Mouse (Mus musculus): Measurements from ENCODE around the gene Lrba. TPM values are rescaled to one million over a fixed set of nuclear protein-coding genes. Genes with fewer than 3 reads are reported as not detected.

Gene Lrba
- polyA plus RNA-seq, 1 experiment from 2014 or later = 6.0 TPM

DNA sequence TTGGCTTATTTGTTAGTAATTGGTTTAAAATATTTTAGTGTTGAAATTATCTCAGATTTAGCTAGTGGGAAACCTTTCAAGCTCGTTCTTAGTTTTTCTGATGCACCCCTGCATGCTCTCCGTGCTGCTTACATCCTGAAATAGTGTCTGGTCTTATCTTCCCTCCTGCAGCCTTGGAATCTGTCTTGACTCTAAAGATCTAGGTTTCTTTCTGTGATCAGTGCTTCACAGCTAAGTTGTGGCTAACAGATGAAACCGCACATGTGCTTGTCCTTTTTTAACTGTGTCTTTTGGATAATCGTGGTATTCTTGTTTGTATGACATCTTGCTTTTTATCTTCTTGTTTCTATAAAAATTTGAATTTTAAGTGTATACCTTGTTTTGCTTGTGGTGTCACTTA lies 342.8 kb downstream of the Lrba start:
- ATAC-seq (ENCODE audit: low FRiP score, low TSS enrichment) = no peak
- Histone ChIP-seq H3K9ac (replicated peaks; ENCODE audit: low read length) (no peak overlapping the region), H3K27me3 (ENCODE audit: insufficient read depth, low read length) (no peaks in the 10 kb centered on the region), H3K27ac (ENCODE audit: low read length) (no peak overlapping the region), H3K36me3 (ENCODE audit: insufficient read depth, low read length) (no peaks in the 10 kb centered on the region), H3K9me3 (ENCODE audit: low read length) (no peaks in the 10 kb centered on the region), H3K4me2 (replicated peaks; ENCODE audit: low read depth, low read length) (no peak overlapping the region), H3K4me1 (ENCODE audit: insufficient read depth, low read length) (no peaks in the 10 kb centered on the region), H3K4me3 (ENCODE audit: low read length) (no peak overlapping the region)
- WGBS = 78% methylated on average over 4 of the region's 4 CpGs

DNA sequence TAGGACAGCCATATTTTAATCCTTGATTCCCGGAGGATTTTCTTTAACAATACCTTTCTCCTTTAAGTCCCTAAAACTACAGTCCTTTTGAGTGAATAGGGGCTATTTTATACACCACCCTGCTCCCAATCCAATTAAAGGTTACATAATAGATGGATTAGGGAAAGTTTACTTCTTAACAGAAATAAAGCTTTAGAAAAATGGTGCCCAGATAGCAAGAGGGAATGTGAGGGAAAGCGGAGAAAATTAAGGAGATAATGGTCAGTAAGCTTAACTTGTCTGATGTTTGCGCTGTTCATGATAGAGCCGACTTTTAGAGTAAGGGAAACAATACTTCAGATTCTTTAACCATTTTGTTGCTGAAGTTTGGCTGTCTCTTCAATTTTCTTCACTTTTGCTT lies 347.0 kb downstream of the Lrba start:
- no peaks in the 10 kb centered on the region for H3K9me3 ChIP-seq (ENCODE audit: low read length)
- no peak overlapping the region for H3K27ac ChIP-seq (ENCODE audit: low read length)
- no peaks in the 10 kb centered on the region for H3K36me3 ChIP-seq (ENCODE audit: insufficient read depth, low read length)
- no peak for ATAC-seq (ENCODE audit: low FRiP score, low TSS enrichment)
- H3K4me1 ChIP-seq (ENCODE audit: insufficient read depth, low read length) = no peaks in the 10 kb centered on the region
- no peak overlapping the region for H3K4me3 ChIP-seq (ENCODE audit: low read length)
- WGBS = 59% methylated on average over 4 of the region's 4 CpGs
- H3K27me3 ChIP-seq (ENCODE audit: insufficient read depth, low read length) = no peaks in the 10 kb centered on the region
- H3K9ac ChIP-seq (replicated peaks; ENCODE audit: low read length) = no peak overlapping the region
- no peak overlapping the region for H3K4me2 ChIP-seq (replicated peaks; ENCODE audit: low read depth, low read length)

DNA sequence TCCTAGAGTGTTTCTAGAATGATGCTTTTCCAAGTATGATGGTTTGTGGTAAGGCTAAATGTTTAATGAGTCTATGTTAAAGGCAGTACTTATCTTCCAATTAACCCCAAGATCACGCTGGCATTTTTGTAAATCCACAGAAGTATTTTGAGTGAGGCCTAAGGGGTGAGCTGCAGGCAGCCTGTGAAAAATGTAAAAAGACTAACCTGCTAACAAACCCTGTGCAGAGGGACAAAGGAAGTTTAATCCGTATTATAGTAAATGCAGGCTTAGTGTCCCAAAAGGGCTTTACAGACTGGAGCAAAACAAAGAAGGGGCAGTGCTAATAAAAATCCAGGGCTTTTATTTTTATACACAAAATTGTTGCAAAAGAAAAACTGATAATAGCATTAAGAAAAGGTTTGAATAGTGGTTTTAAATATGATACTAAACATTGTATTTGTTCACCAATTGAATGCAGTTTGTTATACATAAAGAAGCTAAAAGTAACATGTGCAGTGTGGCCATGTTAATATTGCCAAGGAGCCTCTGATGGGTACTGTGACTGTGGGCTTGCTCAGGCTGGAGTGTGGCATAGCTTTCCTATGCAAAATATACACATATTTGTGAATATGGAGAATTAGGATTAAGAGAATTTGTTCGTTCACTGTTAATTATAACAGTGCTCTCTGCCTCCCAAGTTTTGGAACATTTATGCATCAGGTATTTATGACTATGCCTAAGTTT lies 348.2 kb downstream of the Lrba start:
- no peaks in the 10 kb centered on the region for H3K27me3 ChIP-seq (ENCODE audit: insufficient read depth, low read length)
- H3K27ac ChIP-seq (ENCODE audit: low read length) = no peak overlapping the region
- H3K4me2 ChIP-seq (replicated peaks; ENCODE audit: low read depth, low read length) = no peak overlapping the region
- H3K36me3 ChIP-seq (ENCODE audit: insufficient read depth, low read length) = no peaks in the 10 kb centered on the region
- no peaks in the 10 kb centered on the region for H3K9me3 ChIP-seq (ENCODE audit: low read length)
- no peak for ATAC-seq (ENCODE audit: low FRiP score, low TSS enrichment)
- no peaks in the 10 kb centered on the region for H3K4me1 ChIP-seq (ENCODE audit: insufficient read depth, low read length)
- 64% methylated on average over 3 of the region's 3 CpGs for WGBS
- no peak overlapping the region for H3K4me3 ChIP-seq (ENCODE audit: low read length)
- H3K9ac ChIP-seq (replicated peaks; ENCODE audit: low read length) = no peak overlapping the region

DNA sequence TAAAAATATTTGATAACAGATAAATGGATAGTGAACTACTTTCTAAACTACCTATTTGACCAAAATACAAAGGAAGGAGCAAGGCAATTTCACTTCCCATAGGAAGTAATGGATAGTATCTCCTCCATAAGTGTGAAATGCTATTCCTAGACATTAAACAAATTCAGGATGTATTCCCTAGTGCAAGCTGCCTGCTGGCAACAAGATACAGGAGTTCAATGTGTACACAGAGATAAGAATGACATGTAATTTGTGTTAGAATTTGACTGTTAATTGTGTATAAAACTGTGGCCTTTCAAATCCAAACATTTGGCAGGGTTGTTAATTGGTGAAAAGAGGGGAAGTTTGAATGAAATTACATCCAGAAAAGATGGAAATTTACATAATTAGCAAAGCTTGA lies 350.8 kb downstream of the Lrba start:
- no peak overlapping the region for H3K9ac ChIP-seq (replicated peaks; ENCODE audit: low read length)
- no peaks in the 10 kb centered on the region for H3K9me3 ChIP-seq (ENCODE audit: low read length)
- H3K4me2 ChIP-seq (replicated peaks; ENCODE audit: low read depth, low read length) = no peak overlapping the region
- no peaks in the 10 kb centered on the region for H3K4me1 ChIP-seq (ENCODE audit: insufficient read depth, low read length)
- no peak for ATAC-seq (ENCODE audit: low FRiP score, low TSS enrichment)
- no peak overlapping the region for H3K27ac ChIP-seq (ENCODE audit: low read length)
- H3K36me3 ChIP-seq (ENCODE audit: insufficient read depth, low read length) = no peaks in the 10 kb centered on the region
- no peak overlapping the region for H3K4me3 ChIP-seq (ENCODE audit: low read length)
- no peaks in the 10 kb centered on the region for H3K27me3 ChIP-seq (ENCODE audit: insufficient read depth, low read length)

DNA sequence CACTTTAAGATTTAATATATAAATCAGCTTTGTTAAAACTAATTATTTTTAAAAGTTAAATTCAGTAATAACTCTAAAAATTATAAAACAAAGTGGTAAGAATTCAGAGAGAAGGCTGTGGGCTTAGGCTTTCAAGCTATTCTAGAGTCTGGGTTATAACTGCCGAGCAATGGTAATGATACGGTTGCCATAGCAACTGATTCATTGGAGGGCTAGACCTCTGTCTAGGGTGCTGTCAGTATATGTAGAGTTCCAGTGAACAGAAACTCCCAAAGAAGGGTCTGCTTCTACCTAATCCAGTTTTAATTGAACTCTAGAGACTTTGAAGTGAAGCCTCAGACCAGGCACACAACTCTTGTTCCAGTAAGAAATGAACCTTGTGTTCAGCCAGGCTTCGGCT lies 377.8 kb downstream of the Lrba start:
- H3K4me1 ChIP-seq (ENCODE audit: insufficient read depth, low read length) = no peaks in the 10 kb centered on the region

DNA sequence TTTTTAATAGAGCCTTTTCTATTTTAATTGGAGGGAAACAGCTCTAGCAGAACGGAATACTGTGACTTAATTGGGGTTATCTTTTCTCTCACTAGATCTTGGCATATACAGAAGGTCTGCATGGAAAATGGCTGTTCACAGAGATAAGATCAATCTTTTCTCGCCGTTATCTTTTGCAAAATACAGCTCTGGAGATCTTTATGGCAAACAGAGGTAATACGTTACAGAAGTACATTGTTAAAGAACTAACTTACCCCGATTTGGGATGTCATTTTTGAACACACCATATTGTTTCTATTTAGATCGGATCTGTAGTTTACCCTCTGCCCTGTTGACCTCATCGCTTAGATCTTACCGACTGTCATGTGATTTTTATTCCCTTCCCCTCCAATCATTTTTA lies 381.3 kb downstream of the Lrba start:
- Histone ChIP-seq H3K9ac (replicated peaks; ENCODE audit: low read length) (no peak overlapping the region), H3K36me3 (ENCODE audit: insufficient read depth, low read length) (no peaks in the 10 kb centered on the region), H3K4me3 (ENCODE audit: low read length) (no peak overlapping the region), H3K4me2 (replicated peaks; ENCODE audit: low read depth, low read length) (no peak overlapping the region), H3K27me3 (ENCODE audit: insufficient read depth, low read length) (no peaks in the 10 kb centered on the region), H3K27ac (ENCODE audit: low read length) (no peak overlapping the region), H3K9me3 (ENCODE audit: low read length) (no peaks in the 10 kb centered on the region), H3K4me1 (ENCODE audit: insufficient read depth, low read length) (no peaks in the 10 kb centered on the region)
- 82% methylated on average over 8 of the region's 8 CpGs for WGBS
- no peak for ATAC-seq (ENCODE audit: low FRiP score, low TSS enrichment)

More for the DNA sequence above, 377.8 kb downstream of the Lrba start:
- no peak overlapping the region for H3K9ac ChIP-seq (replicated peaks; ENCODE audit: low read length)
- WGBS = 80% methylated on average over 3 of the region's 3 CpGs
- no peaks in the 10 kb centered on the region for H3K36me3 ChIP-seq (ENCODE audit: insufficient read depth, low read length)
- no peak overlapping the region for H3K27ac ChIP-seq (ENCODE audit: low read length)
- no peak for ATAC-seq (ENCODE audit: low FRiP score, low TSS enrichment)
- no peaks in the 10 kb centered on the region for H3K27me3 ChIP-seq (ENCODE audit: insufficient read depth, low read length)
- no peaks in the 10 kb centered on the region for H3K9me3 ChIP-seq (ENCODE audit: low read length)
- H3K4me3 ChIP-seq (ENCODE audit: low read length) = no peak overlapping the region
- H3K4me2 ChIP-seq (replicated peaks; ENCODE audit: low read depth, low read length) = no peak overlapping the region

DNA sequence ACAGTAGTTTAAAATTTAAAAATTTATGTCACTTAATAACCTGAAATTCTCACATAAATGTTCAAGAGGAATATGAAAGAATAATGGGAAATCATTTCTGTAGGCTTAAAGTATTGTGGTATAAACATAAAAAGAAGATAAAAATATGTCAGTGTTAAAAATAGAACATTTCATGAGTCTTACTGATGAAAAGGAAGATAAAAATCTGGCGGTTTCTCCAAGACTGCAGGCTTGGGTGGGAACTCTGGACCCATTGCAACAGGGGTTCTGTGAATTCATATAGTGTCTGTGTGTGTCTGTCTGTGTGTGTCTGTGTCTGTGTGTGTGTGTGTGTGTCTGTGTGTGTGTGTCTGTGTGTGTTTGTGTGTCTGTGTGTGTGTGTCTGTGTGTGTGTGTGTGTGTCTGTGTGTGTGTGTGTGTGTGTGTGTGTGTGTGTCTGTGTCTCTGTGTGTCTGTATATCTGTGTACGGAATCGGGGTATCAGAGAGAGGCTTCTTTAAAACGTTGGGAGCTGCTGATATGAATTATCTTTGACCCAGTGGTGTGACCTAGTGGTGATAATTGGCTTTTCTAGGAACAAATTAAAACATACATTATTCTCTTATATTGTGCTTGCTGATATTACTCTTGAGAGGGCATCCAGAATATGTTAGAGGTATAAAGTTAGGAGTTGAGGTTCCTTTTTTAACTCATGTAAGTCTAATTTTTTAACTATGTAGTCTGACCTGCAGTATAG lies 402.7 kb downstream of the Lrba start:
- no peak overlapping the region for H3K27ac ChIP-seq (ENCODE audit: low read length)
- no peak overlapping the region for H3K4me2 ChIP-seq (replicated peaks; ENCODE audit: low read depth, low read length)
- H3K9me3 ChIP-seq (ENCODE audit: low read length) = no peaks in the 10 kb centered on the region
- H3K27me3 ChIP-seq (ENCODE audit: insufficient read depth, low read length) = no peaks in the 10 kb centered on the region
- H3K9ac ChIP-seq (replicated peaks; ENCODE audit: low read length) = no peak overlapping the region
- WGBS = 77% methylated on average over 4 of the region's 4 CpGs
- no peak overlapping the region for H3K4me3 ChIP-seq (ENCODE audit: low read length)
- ATAC-seq (ENCODE audit: low FRiP score, low TSS enrichment) = no peak
- H3K36me3 ChIP-seq (ENCODE audit: insufficient read depth, low read length) = no peaks in the 10 kb centered on the region
- no peaks in the 10 kb centered on the region for H3K4me1 ChIP-seq (ENCODE audit: insufficient read depth, low read length)

DNA sequence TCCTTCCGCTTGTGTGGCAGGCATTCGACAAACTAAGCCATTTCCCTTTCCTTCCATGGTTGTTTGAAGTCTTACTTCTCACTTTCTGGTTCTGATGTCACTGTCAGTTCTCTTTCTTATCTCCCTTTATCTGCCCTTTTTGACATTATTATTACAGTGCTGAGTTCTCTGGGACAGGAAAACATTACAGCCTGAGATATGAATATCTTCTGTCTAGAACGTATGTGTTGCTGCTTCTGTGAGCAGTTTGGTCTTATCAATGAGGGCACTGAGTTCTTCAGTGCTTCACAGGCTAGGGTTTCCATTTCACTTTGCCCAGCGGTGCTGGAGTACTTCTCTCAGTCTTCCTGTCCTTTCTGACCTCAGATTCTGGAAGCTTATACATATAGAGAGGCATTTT lies 404.9 kb downstream of the Lrba start:
- Histone ChIP-seq H3K4me1 (ENCODE audit: insufficient read depth, low read length) (no peaks in the 10 kb centered on the region), H3K36me3 (ENCODE audit: insufficient read depth, low read length) (no peaks in the 10 kb centered on the region), H3K27ac (ENCODE audit: low read length) (no peak overlapping the region), H3K9ac (replicated peaks; ENCODE audit: low read length) (no peak overlapping the region), H3K4me2 (replicated peaks; ENCODE audit: low read depth, low read length) (no peak overlapping the region), H3K4me3 (ENCODE audit: low read length) (no peak overlapping the region), H3K27me3 (ENCODE audit: insufficient read depth, low read length) (no peaks in the 10 kb centered on the region), H3K9me3 (ENCODE audit: low read length) (no peaks in the 10 kb centered on the region)
- WGBS = 82% methylated on average over 4 of the region's 4 CpGs
- no peak for ATAC-seq (ENCODE audit: low FRiP score, low TSS enrichment)

DNA sequence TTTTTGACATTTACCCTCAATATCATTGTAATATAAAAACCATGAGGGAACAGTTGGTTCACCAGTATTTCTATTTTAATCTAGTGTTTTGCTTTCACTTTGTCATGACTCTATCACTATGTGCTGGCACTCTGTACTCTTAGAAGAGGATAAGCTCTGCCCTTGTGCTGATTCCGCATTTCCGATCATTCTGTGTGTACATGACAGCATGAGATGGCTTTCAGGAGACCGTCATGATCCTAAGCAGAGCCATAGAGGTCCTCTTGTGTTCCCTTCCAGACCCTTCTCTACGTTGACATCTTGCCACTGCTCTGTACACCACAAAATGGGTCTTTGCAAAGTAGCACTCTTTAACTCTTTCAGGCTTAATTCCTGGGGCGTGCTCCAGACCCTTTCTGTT lies 411.0 kb downstream of the Lrba start:
- WGBS = 80% methylated on average over 5 of the region's 5 CpGs
- ATAC-seq (ENCODE audit: low FRiP score, low TSS enrichment) = no peak
- no peaks in the 10 kb centered on the region for H3K36me3 ChIP-seq (ENCODE audit: insufficient read depth, low read length)

DNA sequence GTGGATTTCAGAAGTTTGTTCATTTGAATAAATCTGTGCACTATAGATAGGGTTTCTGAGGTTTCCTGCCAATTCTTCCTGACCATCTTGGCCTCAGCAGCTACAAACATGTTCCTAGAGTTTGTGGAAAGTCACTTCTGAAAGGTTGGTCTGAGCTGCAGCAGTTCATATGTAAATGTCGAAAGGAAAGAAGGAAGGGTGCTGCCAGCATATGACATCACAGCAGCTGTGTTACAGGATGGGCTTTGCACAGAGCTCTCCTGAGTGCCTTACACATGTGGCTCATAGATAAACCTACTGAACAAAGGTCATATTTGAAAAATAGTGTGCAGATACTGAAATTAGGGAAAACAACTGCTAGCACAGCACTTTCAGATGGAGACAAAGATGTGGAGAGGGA lies 411.5 kb downstream of the Lrba start:
- H3K27ac ChIP-seq (ENCODE audit: low read length) = no peak overlapping the region
- no peak for ATAC-seq (ENCODE audit: low FRiP score, low TSS enrichment)

More for the DNA sequence above, 411.0 kb downstream of the Lrba start:
- no peak overlapping the region for H3K27ac ChIP-seq (ENCODE audit: low read length)
- no peak overlapping the region for H3K4me2 ChIP-seq (replicated peaks; ENCODE audit: low read depth, low read length)
- H3K4me1 ChIP-seq (ENCODE audit: insufficient read depth, low read length) = no peaks in the 10 kb centered on the region
- no peaks in the 10 kb centered on the region for H3K27me3 ChIP-seq (ENCODE audit: insufficient read depth, low read length)
- H3K9me3 ChIP-seq (ENCODE audit: low read length) = no peaks in the 10 kb centered on the region
- no peak overlapping the region for H3K4me3 ChIP-seq (ENCODE audit: low read length)
- H3K9ac ChIP-seq (replicated peaks; ENCODE audit: low read length) = no peak overlapping the region

More for the DNA sequence above, 411.5 kb downstream of the Lrba start:
- H3K9me3 ChIP-seq (ENCODE audit: low read length) = no peaks in the 10 kb centered on the region
- no peaks in the 10 kb centered on the region for H3K4me1 ChIP-seq (ENCODE audit: insufficient read depth, low read length)
- no peaks in the 10 kb centered on the region for H3K36me3 ChIP-seq (ENCODE audit: insufficient read depth, low read length)
- H3K27me3 ChIP-seq (ENCODE audit: insufficient read depth, low read length) = no peaks in the 10 kb centered on the region
- no peak overlapping the region for H3K4me3 ChIP-seq (ENCODE audit: low read length)
- WGBS = 73% methylated on average over 1 of the region's 1 CpGs
- no peak overlapping the region for H3K4me2 ChIP-seq (replicated peaks; ENCODE audit: low read depth, low read length)
- no peak overlapping the region for H3K9ac ChIP-seq (replicated peaks; ENCODE audit: low read length)
